Mouse (Mus musculus): Measurements from ENCODE around the gene Sh3bgrl3. TPM values are rescaled to one million over a fixed set of nuclear protein-coding genes. Genes with fewer than 3 reads are reported as not detected.
"Not testable (repeated sequence)": the region's sequence is repeated elsewhere in the genome, so short reads cannot be mapped to it uniquely, and the experiment has no call there.

Gene Sh3bgrl3
- polyA plus RNA-seq, 1 experiment from 2014 or later, result 202 TPM

DNA sequence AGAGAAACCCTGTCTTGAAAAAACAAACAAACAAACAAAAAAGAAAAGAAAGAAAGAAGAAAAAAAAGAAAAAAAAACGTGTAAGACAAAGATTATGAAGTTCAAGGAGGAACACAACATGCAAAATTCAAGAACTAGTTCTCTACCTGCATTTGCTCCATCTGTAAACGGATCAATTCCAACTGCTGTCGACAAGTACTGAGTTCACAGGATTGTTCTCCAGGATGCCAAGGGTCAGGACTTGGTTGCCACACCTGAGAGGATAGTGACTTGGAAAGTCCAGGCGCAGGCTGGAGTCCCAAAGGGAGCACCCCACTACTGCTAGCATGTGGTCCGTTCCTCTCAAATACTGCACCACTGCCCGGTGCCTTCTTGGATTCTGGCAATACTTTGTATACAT is 26.9 kb upstream of the Sh3bgrl3 start:
- H3K4me1 ChIP-seq, result peaks cover 26% of the 10 kb centered on the region
- peaks cover 51% of the 10 kb centered on the region for H3K36me3 ChIP-seq
- no peak overlapping the region for H3K9ac ChIP-seq
- no peak overlapping the region for H3K4me3 ChIP-seq
- ATAC-seq (ENCODE audit: extremely low read depth, insufficient number of reproducible peaks, low FRiP score, low TSS enrichment), result no peak
- 88% methylated on average over 6 of the region's 6 CpGs for WGBS
- no peaks in the 10 kb centered on the region for H3K27me3 ChIP-seq (replicated peaks)
- H3K9me3 ChIP-seq, result no peaks in the 10 kb centered on the region
- no peak overlapping the region for H3K27ac ChIP-seq (replicated peaks)
- no peak overlapping the region for H3K4me2 ChIP-seq

GRCm38 (mm10) chr4:134154354-134154753 is 25.8 kb upstream of the Sh3bgrl3 start:
- WGBS, result 93% methylated on average over 3 of the region's 3 CpGs
- ATAC-seq (ENCODE audit: extremely low read depth, insufficient number of reproducible peaks, low FRiP score, low TSS enrichment), result no peak
- Histone ChIP-seq H3K9ac (no peak overlapping the region), H3K36me3 (peaks cover 62% of the 10 kb centered on the region), H3K27me3 (replicated peaks) (no peaks in the 10 kb centered on the region), H3K4me1 (peaks cover 26% of the 10 kb centered on the region), H3K9me3 (no peaks in the 10 kb centered on the region), H3K4me2 (no peak overlapping the region), H3K27ac (replicated peaks) (no peak overlapping the region), H3K4me3 (no peak overlapping the region)

GRCm38 (mm10) chr4:134153656-134154055 is 25.1 kb upstream of the Sh3bgrl3 start:
- ATAC-seq (ENCODE audit: extremely low read depth, insufficient number of reproducible peaks, low FRiP score, low TSS enrichment), result no peak

GRCm38 (mm10) chr4:134152112-134152511 is 23.5 kb upstream of the Sh3bgrl3 start:
- WGBS, result 83% methylated on average over 3 of the region's 3 CpGs
- no peak for ATAC-seq (ENCODE audit: extremely low read depth, insufficient number of reproducible peaks, low FRiP score, low TSS enrichment)
- Histone ChIP-seq H3K4me2 (no peak overlapping the region), H3K9ac (no peak overlapping the region), H3K4me1 (peaks cover 13% of the 10 kb centered on the region), H3K9me3 (no peaks in the 10 kb centered on the region), H3K4me3 (no peak overlapping the region), H3K36me3 (peaks cover 85% of the 10 kb centered on the region), H3K27ac (replicated peaks) (no peak overlapping the region), H3K27me3 (replicated peaks) (no peaks in the 10 kb centered on the region)

More at GRCm38 (mm10) chr4:134153656-134154055, 25.1 kb upstream of the Sh3bgrl3 start:
- no peak overlapping the region for H3K4me2 ChIP-seq
- WGBS, result 86% methylated on average over 3 of the region's 3 CpGs
- H3K27me3 ChIP-seq (replicated peaks), result no peaks in the 10 kb centered on the region
- peaks cover 21% of the 10 kb centered on the region for H3K4me1 ChIP-seq
- no peak overlapping the region for H3K4me3 ChIP-seq
- H3K27ac ChIP-seq (replicated peaks), result no peak overlapping the region
- no peaks in the 10 kb centered on the region for H3K9me3 ChIP-seq
- no peak overlapping the region for H3K9ac ChIP-seq
- H3K36me3 ChIP-seq, result peaks cover 69% of the 10 kb centered on the region

GRCm38 (mm10) chr4:134149389-134149788 is 20.8 kb upstream of the Sh3bgrl3 start:
- no peaks in the 10 kb centered on the region for H3K9me3 ChIP-seq
- WGBS, result 88% methylated on average over 4 of the region's 4 CpGs
- no peaks in the 10 kb centered on the region for H3K27me3 ChIP-seq (replicated peaks)
- H3K4me1 ChIP-seq, result no peaks in the 10 kb centered on the region
- H3K36me3 ChIP-seq, result peaks cover 84% of the 10 kb centered on the region
- H3K4me2 ChIP-seq, result no peak overlapping the region
- H3K9ac ChIP-seq, result no peak overlapping the region
- H3K27ac ChIP-seq (replicated peaks), result no peak overlapping the region
- no peak for ATAC-seq (ENCODE audit: extremely low read depth, insufficient number of reproducible peaks, low FRiP score, low TSS enrichment)
- no peak overlapping the region for H3K4me3 ChIP-seq

DNA sequence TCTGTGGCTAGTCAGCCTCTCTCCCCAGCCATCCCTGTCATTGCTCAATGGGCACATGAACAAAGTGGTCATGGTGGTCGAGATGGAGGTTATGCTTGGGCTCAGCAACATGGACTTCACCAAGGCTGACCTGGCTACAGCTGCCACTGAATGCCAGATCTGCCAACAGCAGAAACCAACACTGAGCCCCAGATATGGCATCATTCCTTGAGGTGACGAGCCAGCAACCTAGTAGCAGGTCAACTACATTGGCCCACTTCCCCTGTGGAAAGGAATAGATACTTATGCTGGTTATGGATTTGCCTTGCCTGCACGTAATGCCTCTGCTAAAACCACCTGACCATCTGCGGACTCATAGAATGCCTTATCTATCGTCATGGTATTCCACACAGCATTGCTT is 15.7 kb upstream of the Sh3bgrl3 start:
- not testable (repeated sequence) for H3K9ac ChIP-seq; H3K4me2 ChIP-seq; H3K9me3 ChIP-seq; ATAC-seq (ENCODE audit: extremely low read depth, insufficient number of reproducible peaks, low FRiP score, low TSS enrichment); H3K27me3 ChIP-seq (replicated peaks); H3K4me1 ChIP-seq; H3K27ac ChIP-seq (replicated peaks); H3K4me3 ChIP-seq
- WGBS, result 87% methylated on average over 5 of the region's 5 CpGs
- H3K36me3 ChIP-seq, result peaks cover 67% of the 10 kb centered on the region

DNA sequence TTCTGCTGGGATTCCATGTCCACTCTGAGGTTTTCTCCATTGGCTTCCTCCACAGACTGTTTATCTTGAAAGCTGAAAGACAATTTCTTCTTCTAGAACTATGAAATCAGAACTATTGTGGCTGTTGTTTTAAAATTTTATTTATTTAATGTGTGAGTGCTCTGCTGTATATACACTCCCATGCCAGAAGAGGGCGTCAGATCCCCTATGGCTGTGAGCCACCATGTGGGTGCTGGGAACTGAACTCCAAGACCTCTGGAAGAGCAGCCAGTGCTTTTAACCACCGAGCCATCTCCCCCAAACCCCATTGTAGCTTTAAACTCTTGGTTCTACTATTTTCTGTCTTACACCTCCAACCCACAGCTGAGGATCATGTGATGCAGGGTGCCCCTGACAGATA is 10.3 kb upstream of the Sh3bgrl3 start:
- no peak overlapping the region for H3K9ac ChIP-seq
- H3K9me3 ChIP-seq, result no peaks in the 10 kb centered on the region
- peaks cover 19% of the 10 kb centered on the region for H3K4me1 ChIP-seq
- peaks cover 51% of the 10 kb centered on the region for H3K36me3 ChIP-seq
- no peak overlapping the region for H3K27ac ChIP-seq (replicated peaks)
- no peak overlapping the region for H3K4me3 ChIP-seq
- no peak overlapping the region for H3K4me2 ChIP-seq
- ATAC-seq (ENCODE audit: extremely low read depth, insufficient number of reproducible peaks, low FRiP score, low TSS enrichment), result no peak
- no peaks in the 10 kb centered on the region for H3K27me3 ChIP-seq (replicated peaks)
- whole genome bisulfite sequencing, result 87% methylated on average over 2 of the region's 2 CpGs

GRCm38 (mm10) chr4:134136280-134136926 is 7.8 kb upstream of the Sh3bgrl3 start:
- Histone ChIP-seq H3K4me2 (no peak overlapping the region), H3K36me3 (peaks cover 43% of the 10 kb centered on the region), H3K27ac (replicated peaks) (no peak overlapping the region), H3K9ac (no peak overlapping the region), H3K4me1 (peaks cover 24% of the 10 kb centered on the region), H3K4me3 (no peak overlapping the region), H3K27me3 (replicated peaks) (no peaks in the 10 kb centered on the region), H3K9me3 (no peaks in the 10 kb centered on the region)
- ATAC-seq (ENCODE audit: extremely low read depth, insufficient number of reproducible peaks, low FRiP score, low TSS enrichment), result no peak
- WGBS, result 26% methylated on average over 3 of the region's 3 CpGs

GRCm38 (mm10) chr4:134132519-134133095 is 4.0 kb upstream of the Sh3bgrl3 start:
- Histone ChIP-seq H3K9me3 (no peaks in the 10 kb centered on the region), H3K4me1 (peaks cover 46% of the 10 kb centered on the region), H3K4me2 (no peak overlapping the region), H3K9ac (no peak overlapping the region), H3K36me3 (peaks cover 37% of the 10 kb centered on the region), H3K4me3 (no peak overlapping the region), H3K27ac (replicated peaks) (no peak overlapping the region), H3K27me3 (replicated peaks) (no peaks in the 10 kb centered on the region)
- WGBS, result 51% methylated on average over 8 of the region's 8 CpGs
- no peak for ATAC-seq (ENCODE audit: extremely low read depth, insufficient number of reproducible peaks, low FRiP score, low TSS enrichment)

- Histone ChIP-seq H3K9me3 (no peaks in the 10 kb centered on the region), H3K4me1 (peaks cover 46% of the 10 kb centered on the region), H3K4me2 (no peak overlapping the region), H3K4me3 (no peak overlapping the region), H3K9ac (no peak overlapping the region), H3K36me3 (peaks cover 32% of the 10 kb centered on the region), H3K27me3 (replicated peaks) (no peaks in the 10 kb centered on the region), H3K27ac (replicated peaks) (no peak overlapping the region)
- 63% methylated on average over 3 of the region's 3 CpGs for WGBS
- no peak for ATAC-seq (ENCODE audit: extremely low read depth, insufficient number of reproducible peaks, low FRiP score, low TSS enrichment)
Measured at GRCm38 (mm10) chr4:134132117-134132516, 3.5 kb upstream of the Sh3bgrl3 start.

- peak overlapping the region; percentile 86 for H3K27ac ChIP-seq (replicated peaks)
- ATAC-seq (ENCODE audit: extremely low read depth, insufficient number of reproducible peaks, low FRiP score, low TSS enrichment), result no peak
- H3K9ac ChIP-seq, result peak overlapping the region; percentile 92
- 22% methylated on average over 6 of the region's 6 CpGs for WGBS
- H3K4me3 ChIP-seq, result peak overlapping the region; percentile 86
- no peaks in the 10 kb centered on the region for H3K27me3 ChIP-seq (replicated peaks)
- H3K9me3 ChIP-seq, result no peaks in the 10 kb centered on the region
- peak overlapping the region; percentile 88 for H3K4me2 ChIP-seq
- H3K4me1 ChIP-seq, result peaks cover 40% of the 10 kb centered on the region
- H3K36me3 ChIP-seq, result peaks cover 23% of the 10 kb centered on the region
Measured at GRCm38 (mm10) chr4:134129482-134129881, 893 bp upstream of the Sh3bgrl3 start.

DNA sequence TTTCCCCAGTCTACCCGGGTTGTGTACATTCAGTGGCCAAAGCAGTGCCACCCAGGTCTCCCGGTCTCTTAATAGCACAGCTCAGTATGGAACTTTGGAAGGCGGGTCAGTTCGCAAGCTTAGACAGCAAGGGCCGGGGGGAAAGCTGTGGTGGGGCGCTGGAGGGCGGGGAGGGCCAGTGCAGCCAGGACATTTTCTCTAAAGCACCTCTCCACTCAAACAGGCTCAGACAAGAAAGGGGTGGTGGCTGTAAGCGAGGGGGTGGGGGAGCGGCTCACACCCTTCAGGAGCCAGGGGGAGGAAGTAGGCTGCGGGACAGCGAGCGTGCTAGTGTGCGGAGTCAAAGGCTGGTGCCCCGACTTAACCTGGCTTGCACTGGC is 384 bp upstream of the Sh3bgrl3 start:
- peaks cover 23% of the 10 kb centered on the region for H3K36me3 ChIP-seq
- peak overlapping the region; percentile 92 for H3K9ac ChIP-seq
- no peaks in the 10 kb centered on the region for H3K9me3 ChIP-seq
- H3K4me2 ChIP-seq, result peak overlapping the region; percentile 88
- no peaks in the 10 kb centered on the region for H3K27me3 ChIP-seq (replicated peaks)
- under 1% methylated on average over 14 of the region's 14 CpGs for WGBS
- H3K4me3 ChIP-seq, result peak overlapping the region; percentile 86
- peak; percentile 23; the same call in 1 of the 2 replicates for ATAC-seq (ENCODE audit: extremely low read depth, insufficient number of reproducible peaks, low FRiP score, low TSS enrichment)
- H3K4me1 ChIP-seq, result peaks cover 45% of the 10 kb centered on the region
- H3K27ac ChIP-seq (replicated peaks), result peak overlapping the region; percentile 86

Measured in heart, embryonic 13.5 days (tissue).